Mouse (Mus musculus) heart, embryonic 12.5 days (tissue): ENCODE measurements around the gene Scn3b. TPM values are rescaled to one million over a fixed set of nuclear protein-coding genes. Genes with fewer than 3 reads are reported as not detected.

Source experiments
- ATAC-seq: fragments of 200-750 bp; cut with Nextera tagmentation; 2 replicates; pipeline ENCODE4 v1.8.0; 2017; ENCODE audit warnings: moderate TSS enrichment, moderate library complexity; ENCODE audit not compliant: insufficient number of reproducible peaks, low FRiP score
- H3K27ac ChIP-seq: fragments of 300-500 bp; sonication (generic); 2 replicates; pipeline ENCODE4 v1.5.1; 2016; ENCODE audit warnings: mild to moderate bottlenecking, moderate library complexity; ENCODE audit not compliant: poor library complexity, severe bottlenecking
- H3K27me3 ChIP-seq: fragments of 300-500 bp; sonication (generic); replicated peaks from 2 replicates; pipeline ENCODE4 v1.6.1; 2016; ENCODE audit warnings: mild to moderate bottlenecking, moderate library complexity
- H3K36me3 ChIP-seq: fragments of 300-500 bp; sonication (generic); 2 replicates; pipeline ENCODE4 v1.6.1; 2016; ENCODE audit warnings: mild to moderate bottlenecking, moderate library complexity
- H3K4me1 ChIP-seq: fragments of 300-500 bp; sonication (generic); replicated peaks from 2 replicates; pipeline ENCODE4 v1.6.1; 2016; ENCODE audit warnings: mild to moderate bottlenecking
- H3K4me2 ChIP-seq: fragments of 300-500 bp; sonication (generic); 2 replicates; pipeline ENCODE4 v1.6.1; 2016; ENCODE audit warnings: mild to moderate bottlenecking, moderate library complexity
- H3K4me3 ChIP-seq: fragments of 300-500 bp; sonication (generic); 2 replicates; pipeline ENCODE4 v1.5.1; 2016; ENCODE audit warnings: mild to moderate bottlenecking
- H3K9ac ChIP-seq: fragments of 300-500 bp; sonication (generic); 2 replicates; pipeline ENCODE4 v1.6.1; 2016; ENCODE audit warnings: mild to moderate bottlenecking, moderate library complexity
- H3K9me3 ChIP-seq: fragments of 300-500 bp; sonication (generic); replicated peaks from 2 replicates; pipeline ENCODE4 v1.6.1; 2016; ENCODE audit warnings: mild to moderate bottlenecking, moderate library complexity
- WGBS: fragments of 180-500 bp; shearing (Covaris S2); methylation state at CpG from one replicate; pipeline ENCODE4 v1.1.7; 2016; 5-methylcytosine and 5-hydroxymethylcytosine counted together
- polyA plus RNA-seq: library from polyadenylated mRNA; unstranded; fragments of >200 nt; fragmentation: Nextera tagmentation; extraction: Ambion mirVana; gene quantifications from 2 replicates; pipeline ENCODE4 v1.2.1, GENCODE M21; 2016

Gene Scn3b
- polyA plus RNA-seq, 1 experiment from 2014 or later, result 0.61 TPM

DNA sequence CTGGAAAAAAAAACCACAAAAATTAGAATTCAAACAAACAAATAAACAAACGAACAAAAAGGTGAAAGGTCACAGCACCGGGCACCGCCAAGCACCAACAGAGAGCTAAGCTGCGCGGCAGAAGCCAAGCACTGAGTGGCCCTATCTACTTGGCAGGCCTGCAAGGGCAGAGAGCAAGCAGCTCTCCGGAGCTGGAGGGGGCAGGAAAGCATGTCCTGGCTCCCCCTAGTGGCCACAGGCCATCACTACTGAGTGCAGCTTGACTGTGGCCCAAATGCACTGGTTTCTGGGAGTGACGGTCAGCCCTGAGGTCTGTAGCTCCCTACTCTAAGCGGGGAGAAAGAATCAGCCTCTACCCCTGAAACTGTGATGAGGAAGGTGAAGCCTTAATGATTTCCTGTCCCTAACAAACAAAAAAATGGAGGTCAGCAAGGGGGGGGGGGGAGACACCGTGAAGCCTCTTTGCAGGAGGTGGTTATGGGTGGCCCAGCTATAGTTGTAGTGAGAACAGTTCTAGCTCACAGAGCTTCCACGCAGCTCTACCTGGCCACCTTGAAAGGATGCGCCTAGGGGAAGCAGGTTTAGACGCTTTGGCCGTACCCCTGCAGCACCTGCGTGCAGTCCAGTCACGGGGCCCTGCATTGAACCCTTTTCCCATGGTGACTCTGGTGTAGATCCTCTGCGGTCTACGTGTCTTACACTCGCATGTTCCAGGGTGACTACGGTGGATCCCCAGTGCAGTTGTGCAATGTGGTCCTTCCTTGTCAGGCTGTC is 61.8 kb downstream of the Scn3b start:
- no peak overlapping the region for H3K9ac ChIP-seq
- no peak overlapping the region for H3K4me2 ChIP-seq
- peak; percentile 85 for ATAC-seq
- no peak overlapping the region for H3K4me3 ChIP-seq
- H3K27ac ChIP-seq, result no peak overlapping the region
- H3K4me1 ChIP-seq, result peaks cover 32% of the 10 kb centered on the region
- peaks cover 5% of the 10 kb centered on the region; the same call in 1 of the 2 replicates for H3K27me3 ChIP-seq
- WGBS, result 55% methylated on average over 19 of the region's 19 CpGs
- H3K36me3 ChIP-seq, result no peaks in the 10 kb centered on the region
- H3K9me3 ChIP-seq, result no peaks in the 10 kb centered on the region

DNA sequence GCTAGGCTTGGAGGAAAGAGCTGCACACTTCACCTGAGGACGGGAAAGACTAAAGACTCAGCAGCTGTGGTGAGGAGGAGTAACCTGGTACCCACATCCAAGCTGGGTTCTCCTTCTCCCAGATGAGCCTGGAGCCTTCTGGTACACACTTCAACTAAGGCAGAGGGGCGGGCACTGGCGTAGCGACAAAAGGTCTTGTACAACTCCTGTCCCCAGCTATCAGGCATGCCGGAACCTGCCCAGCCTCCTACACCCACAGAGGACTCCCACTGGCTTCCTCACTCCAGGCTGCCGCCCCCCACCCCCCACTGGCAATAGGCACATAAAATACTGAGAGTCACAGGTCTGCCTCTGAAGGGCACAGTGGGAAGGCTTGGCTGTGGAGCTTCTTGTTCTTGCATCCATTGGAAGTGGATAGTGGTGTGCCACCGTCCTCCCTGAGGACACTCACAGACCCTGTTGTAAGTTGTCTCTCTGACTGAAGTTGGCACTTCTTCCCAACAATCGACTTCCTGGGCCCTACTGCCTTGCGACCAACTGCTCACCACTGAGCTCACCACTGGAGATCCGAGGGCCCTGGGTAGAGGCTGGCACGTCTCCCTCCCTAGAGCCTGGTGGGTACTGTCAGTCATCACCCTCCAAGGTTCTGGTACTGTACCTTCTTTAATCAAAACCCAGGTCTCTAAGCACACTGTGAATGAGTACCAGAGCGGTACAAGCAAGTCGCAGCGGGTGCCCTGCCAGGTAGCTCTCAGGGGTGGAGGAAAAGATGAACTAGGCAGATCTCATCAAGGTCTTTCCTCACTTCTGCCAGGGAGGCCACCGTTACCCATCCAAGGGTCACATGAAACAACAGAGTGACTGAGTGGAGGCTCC is 62.6 kb downstream of the Scn3b start:
- WGBS, result 81% methylated on average over 15 of the region's 15 CpGs
- no peak overlapping the region for H3K4me3 ChIP-seq
- ATAC-seq, result no peak

DNA sequence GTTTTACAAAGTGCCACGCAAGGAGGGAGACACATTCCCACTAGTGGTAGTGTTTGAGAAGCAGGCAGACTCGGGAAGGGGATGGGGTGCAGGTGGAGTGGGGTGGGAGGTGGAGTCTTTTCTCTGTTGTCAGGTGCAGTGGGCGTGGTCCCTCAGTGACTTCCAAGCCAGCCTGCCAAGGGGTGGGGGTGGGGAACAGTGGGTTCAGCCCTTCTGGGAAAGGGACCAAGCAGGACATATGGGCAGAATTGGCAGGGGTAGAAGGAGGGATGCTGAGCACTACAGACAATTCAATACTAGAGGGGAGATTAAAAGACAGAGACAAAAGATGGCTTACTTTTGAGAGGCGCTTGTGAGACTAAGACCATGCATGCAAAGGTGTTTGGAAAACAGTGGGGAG is 63.3 kb downstream of the Scn3b start:
- WGBS, result 84% methylated on average over 4 of the region's 4 CpGs
- H3K36me3 ChIP-seq, result no peaks in the 10 kb centered on the region
- H3K4me2 ChIP-seq, result no peak overlapping the region
- H3K27ac ChIP-seq, result no peak overlapping the region
- no peak for ATAC-seq
- no peaks in the 10 kb centered on the region for H3K9me3 ChIP-seq
- H3K9ac ChIP-seq, result no peak overlapping the region
- no peak overlapping the region for H3K4me3 ChIP-seq
- peaks cover 5% of the 10 kb centered on the region; the same call in 1 of the 2 replicates for H3K27me3 ChIP-seq
- peaks cover 17% of the 10 kb centered on the region for H3K4me1 ChIP-seq

More for the DNA sequence above, 62.6 kb downstream of the Scn3b start:
- Histone ChIP-seq H3K9ac (no peak overlapping the region), H3K27ac (no peak overlapping the region), H3K27me3 (peaks cover 5% of the 10 kb centered on the region; the same call in 1 of the 2 replicates), H3K4me2 (no peak overlapping the region), H3K4me1 (peaks cover 23% of the 10 kb centered on the region), H3K9me3 (no peaks in the 10 kb centered on the region), H3K36me3 (no peaks in the 10 kb centered on the region)

DNA sequence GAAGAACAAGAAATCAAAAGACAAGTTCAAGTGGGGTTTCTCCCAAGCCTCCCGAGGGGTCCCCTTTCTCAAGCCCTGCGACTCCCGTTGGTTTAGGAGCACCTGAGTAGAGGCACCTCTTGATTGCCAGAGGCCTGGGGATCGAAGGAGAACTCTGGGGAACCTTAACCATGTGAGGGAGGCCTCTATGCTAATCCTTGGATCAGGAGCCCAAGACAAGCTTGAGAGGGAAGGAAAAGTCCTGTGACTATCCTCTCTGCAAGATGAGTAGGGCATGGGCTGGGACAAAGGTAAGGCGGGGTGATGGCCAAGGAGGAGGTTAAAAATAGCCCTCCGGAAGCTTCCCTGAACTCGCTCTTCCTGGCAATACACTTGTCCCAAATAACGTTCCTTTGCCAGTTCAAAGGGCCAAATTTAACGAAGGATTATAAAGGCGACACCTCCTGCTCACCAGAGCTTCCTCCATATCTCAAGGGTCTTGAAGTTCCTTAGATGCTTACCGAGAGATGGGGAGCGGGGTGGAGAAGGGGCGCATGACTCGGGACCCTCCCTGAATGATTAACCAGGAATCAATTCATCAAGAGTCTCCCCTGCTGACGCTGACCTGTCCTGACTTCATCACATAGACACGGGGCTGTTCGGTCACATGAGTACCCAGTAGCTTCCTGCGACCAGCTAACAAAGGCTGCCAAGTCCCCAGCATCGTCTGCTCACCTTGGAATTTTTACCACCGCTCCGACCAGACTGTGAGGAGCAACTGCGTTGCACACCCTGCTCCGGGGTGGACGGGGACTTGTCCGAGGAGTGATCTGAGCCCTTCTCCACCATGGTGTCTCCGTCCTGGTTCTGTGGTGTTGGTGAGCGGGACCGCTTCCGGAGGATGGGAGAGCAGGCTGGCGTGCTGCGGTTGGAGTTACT is 64.0 kb downstream of the Scn3b start:
- Histone ChIP-seq H3K9me3 (no peaks in the 10 kb centered on the region), H3K27ac (no peak overlapping the region), H3K4me1 (peaks cover 17% of the 10 kb centered on the region), H3K9ac (no peak overlapping the region), H3K4me3 (no peak overlapping the region), H3K36me3 (no peaks in the 10 kb centered on the region), H3K4me2 (no peak overlapping the region), H3K27me3 (peaks cover 5% of the 10 kb centered on the region; the same call in 1 of the 2 replicates)
- WGBS, result 76% methylated on average over 31 of the region's 31 CpGs
- ATAC-seq, result no peak

DNA sequence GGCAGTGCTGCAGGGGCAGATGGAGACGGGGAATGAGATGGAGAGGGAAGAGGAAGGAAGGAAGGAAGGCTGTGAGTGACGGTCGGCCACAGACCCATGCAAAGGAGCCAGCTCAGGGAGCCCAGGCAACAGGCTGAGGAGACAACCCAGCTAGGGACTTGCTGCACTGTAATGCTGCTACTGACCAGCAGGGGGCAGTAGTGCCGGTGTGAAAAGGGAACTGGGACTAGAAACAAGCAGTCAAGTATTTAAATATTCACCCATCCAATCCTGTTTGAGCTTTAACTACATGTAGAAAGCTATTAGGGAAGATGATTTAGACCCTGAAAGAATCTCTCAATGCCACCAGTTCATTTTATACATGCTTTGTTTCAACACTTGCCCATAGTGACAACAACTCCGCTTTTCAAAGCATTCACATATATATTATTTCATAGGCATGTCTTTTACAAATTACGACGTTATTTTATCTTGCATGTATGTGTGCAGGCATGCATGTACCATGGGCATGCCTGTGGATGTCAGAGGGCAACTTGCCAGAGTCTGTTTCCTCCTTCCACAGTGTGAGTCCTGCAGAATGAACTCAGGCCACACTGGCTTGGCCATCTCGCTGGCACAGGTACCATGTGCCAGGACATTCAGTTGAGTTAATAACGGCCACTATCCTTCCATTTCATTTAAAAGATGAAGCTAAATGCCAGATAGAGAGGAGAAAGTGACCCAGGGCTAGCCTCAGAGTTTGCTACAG is 64.8 kb downstream of the Scn3b start:
- Histone ChIP-seq H3K36me3 (no peaks in the 10 kb centered on the region), H3K9ac (no peak overlapping the region), H3K9me3 (no peaks in the 10 kb centered on the region), H3K27ac (no peak overlapping the region), H3K4me1 (peaks cover 13% of the 10 kb centered on the region), H3K4me2 (no peak overlapping the region), H3K27me3 (no peaks in the 10 kb centered on the region; the same call in 1 of the 2 replicates), H3K4me3 (no peak overlapping the region)
- WGBS, result 56% methylated on average over 9 of the region's 9 CpGs
- no peak for ATAC-seq

DNA sequence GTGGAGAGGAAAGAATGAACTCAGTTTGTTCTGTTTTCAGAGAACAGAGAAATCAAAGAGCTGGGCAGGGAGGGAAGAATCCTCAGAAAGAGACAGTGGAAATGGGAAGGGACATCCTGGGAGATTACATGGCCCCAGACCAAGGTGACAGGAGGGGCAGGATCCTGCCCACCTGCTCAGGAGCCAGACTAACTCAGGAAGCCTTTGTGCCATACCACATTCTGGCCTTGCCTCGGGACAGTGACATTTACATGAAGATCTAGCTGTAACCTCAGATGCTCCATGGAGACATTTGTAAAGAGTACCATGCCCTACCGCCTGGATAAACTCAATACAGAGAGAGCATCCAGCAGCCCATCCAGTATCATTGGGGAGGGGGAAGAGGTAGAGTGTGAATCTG is 65.6 kb downstream of the Scn3b start:
- no peak for ATAC-seq
- H3K36me3 ChIP-seq, result no peaks in the 10 kb centered on the region
- H3K9me3 ChIP-seq, result no peaks in the 10 kb centered on the region
- H3K27me3 ChIP-seq, result no peaks in the 10 kb centered on the region
- no peak overlapping the region for H3K9ac ChIP-seq
- no peak overlapping the region for H3K27ac ChIP-seq
- H3K4me2 ChIP-seq, result no peak overlapping the region
- 63% methylated on average over 2 of the region's 2 CpGs for WGBS
- no peak overlapping the region for H3K4me3 ChIP-seq
- H3K4me1 ChIP-seq, result peaks cover 17% of the 10 kb centered on the region

DNA sequence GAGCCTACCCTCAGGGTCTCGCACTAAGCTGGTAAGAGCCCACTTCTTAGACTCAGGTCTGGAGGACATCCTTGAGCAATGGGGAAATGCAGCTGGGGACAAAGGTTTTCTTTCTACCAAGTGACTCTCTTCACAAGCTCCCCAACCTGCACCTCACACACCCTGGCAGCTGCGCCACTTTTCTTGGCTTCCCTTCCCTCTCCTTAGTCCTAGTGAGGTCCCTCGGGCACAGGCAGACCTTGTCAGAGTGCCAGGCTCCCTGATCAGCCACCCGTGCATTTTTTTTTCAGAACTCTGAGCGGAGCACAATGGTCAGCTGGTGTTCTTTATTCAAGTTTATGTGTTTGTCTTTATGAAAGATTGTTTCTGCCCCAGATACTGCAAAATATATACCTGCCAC is 67.7 kb downstream of the Scn3b start:
- no peaks in the 10 kb centered on the region for H3K9me3 ChIP-seq
- H3K27me3 ChIP-seq, result no peaks in the 10 kb centered on the region
- no peak overlapping the region for H3K9ac ChIP-seq
- H3K4me2 ChIP-seq, result no peak overlapping the region
- 77% methylated on average over 5 of the region's 5 CpGs for WGBS
- H3K36me3 ChIP-seq, result no peaks in the 10 kb centered on the region
- ATAC-seq, result no peak
- H3K4me1 ChIP-seq, result peaks cover 24% of the 10 kb centered on the region
- no peak overlapping the region for H3K4me3 ChIP-seq
- no peak overlapping the region for H3K27ac ChIP-seq

DNA sequence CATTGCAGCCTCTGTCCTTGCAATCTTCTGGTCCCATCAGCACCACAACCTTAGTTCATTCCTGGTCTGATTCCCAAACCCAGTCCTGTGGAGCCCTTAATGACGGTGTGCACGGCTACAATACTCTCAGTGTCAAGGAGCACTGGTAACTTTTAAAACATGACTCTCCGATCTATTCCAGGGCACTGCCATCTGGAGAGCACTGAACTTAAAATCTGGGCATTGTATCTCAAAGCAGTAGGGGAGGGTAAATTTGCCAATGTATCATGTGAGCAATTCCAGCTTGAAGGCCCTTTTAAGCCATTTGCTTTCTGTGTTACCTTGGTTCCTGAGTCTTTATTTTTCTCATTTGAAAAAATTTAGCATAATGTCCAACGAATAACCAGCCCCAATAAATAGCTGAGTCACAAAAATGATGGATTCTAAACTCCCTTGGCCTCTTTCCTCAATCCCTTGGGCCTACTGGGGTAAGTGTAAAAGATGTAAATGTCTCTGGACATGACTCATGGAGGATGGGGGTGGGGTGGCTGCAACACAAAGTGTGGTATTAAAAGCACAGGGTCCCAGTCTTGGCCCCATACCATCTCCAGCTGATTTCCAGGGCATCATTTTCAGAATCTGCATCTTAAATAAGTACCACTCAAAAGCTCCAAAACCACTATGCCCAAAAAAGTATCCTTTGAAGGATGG is 68.3 kb downstream of the Scn3b start:
- Histone ChIP-seq H3K9me3 (no peaks in the 10 kb centered on the region), H3K27ac (no peak overlapping the region)
- no peak for ATAC-seq

DNA sequence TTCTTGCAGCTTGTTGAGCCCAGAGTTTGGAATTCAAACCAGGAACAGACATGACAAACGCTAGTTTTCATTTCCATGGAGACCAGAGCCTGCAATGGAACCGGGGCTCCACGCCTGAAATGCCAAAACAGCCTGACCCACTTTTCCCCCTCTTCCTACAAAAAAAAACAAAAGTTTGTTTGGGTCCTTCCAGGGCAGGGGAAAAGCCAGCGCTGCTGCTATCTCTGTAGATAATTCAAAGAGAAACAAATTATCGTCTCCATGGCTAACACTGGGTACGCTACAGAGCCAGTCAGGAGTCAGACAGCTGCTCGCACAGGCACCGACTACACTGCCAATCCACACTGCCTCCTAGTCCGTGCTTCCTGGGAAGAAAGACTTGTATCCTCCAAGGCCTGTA is 70.6 kb downstream of the Scn3b start:
- H3K9ac ChIP-seq, result no peak overlapping the region
- H3K36me3 ChIP-seq, result no peaks in the 10 kb centered on the region
- 39% methylated on average over 9 of the region's 9 CpGs for WGBS
- H3K4me3 ChIP-seq, result no peak overlapping the region
- H3K4me1 ChIP-seq, result peaks cover 24% of the 10 kb centered on the region
- H3K27me3 ChIP-seq, result no peaks in the 10 kb centered on the region
- H3K4me2 ChIP-seq, result no peak overlapping the region
- ATAC-seq, result no peak
- no peaks in the 10 kb centered on the region for H3K9me3 ChIP-seq
- no peak overlapping the region for H3K27ac ChIP-seq

More for the DNA sequence above, 68.3 kb downstream of the Scn3b start:
- Histone ChIP-seq H3K9ac (no peak overlapping the region), H3K4me1 (peaks cover 24% of the 10 kb centered on the region), H3K4me2 (no peak overlapping the region), H3K4me3 (no peak overlapping the region), H3K36me3 (no peaks in the 10 kb centered on the region), H3K27me3 (no peaks in the 10 kb centered on the region)
- WGBS, result 84% methylated on average over 4 of the region's 4 CpGs
